ENCODE assay signal across 10 mouse cellular contexts in the genomic region with DNA sequence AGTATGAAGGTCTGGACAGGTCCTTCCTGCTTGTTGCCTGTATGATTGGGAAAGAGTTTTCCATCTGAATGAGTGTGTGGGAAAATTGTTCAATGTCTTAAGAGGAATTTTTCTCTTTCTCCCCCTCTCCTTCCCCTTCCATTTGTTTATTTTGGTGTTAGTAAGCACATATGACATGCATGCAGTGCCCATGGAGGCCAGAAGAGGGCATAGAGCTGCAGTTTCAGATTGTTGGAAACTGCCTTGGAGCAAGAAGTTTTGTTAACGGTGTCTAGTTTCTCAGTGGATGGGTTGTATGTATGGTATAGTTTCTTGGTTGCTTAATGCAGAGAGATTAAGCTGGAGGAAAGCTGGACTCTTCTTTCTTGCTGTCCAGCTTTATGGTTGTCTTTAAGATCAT.
DNase-seq lines count a peak whose midpoint lies in the region; ATAC-seq lines count a peak whose summit lies in the region.
"Had no signal": no experiment of that assay in that cellular context is flagged by ENCODE, and none has a peak within 500 bp of the region (broad histone marks: within the 10 kb centered on the region; RNA-seq: fewer than 3 reads in every experiment).

No protein-coding gene starts in this region.

- H3K27ac ChIP-seq in heart, embryonic 10.5 days = no peak overlapping the region
- H3K27ac ChIP-seq: embryonic facial prominence, embryonic 13.5 days; limb, embryonic 13.5 days had no signal

- 68% methylated on average over 1 of the region's 1 CpGs for WGBS in heart, embryonic 10.5 days

- peak; percentile 83 for DNase-seq in heart, adult 11 months
- DNase-seq in heart, embryonic 10.5 days (ENCODE audit: low spot score) = no peak
- DNase-seq in urinary bladder, postnatal 25 days (ENCODE audit: low spot score) = peak; percentile 36
- DNase-seq in urinary bladder, adult 2 months (ENCODE audit: low spot score) = no peak
- peak; percentile 7 for DNase-seq in embryo, embryonic 11.5 days (ENCODE audit: low read depth, low spot score)
- peak; percentile 79 to 81 for DNase-seq in kidney, postnatal 4 days
- no peak for DNase-seq in yolk sac, embryonic 10.5 days (ENCODE audit: low spot score)

- no peaks in the 10 kb centered on the region for H3K9me3 ChIP-seq in heart, embryonic 10.5 days
- H3K9me3 ChIP-seq: embryonic facial prominence, embryonic 13.5 days; limb, embryonic 13.5 days had no signal

- no peaks in the 10 kb centered on the region for H3K27me3 ChIP-seq in heart, embryonic 10.5 days (ENCODE audit: insufficient read depth, poor library complexity, severe bottlenecking)
- H3K27me3 ChIP-seq: embryonic facial prominence, embryonic 13.5 days; limb, embryonic 13.5 days had no signal

- ATAC-seq in monocyte, adult 5-6 weeks (replicated peaks; ENCODE audit: insufficient number of reproducible peaks, low FRiP score, low TSS enrichment, poor library complexity, severe bottlenecking) = 0 out of 2 replicates have a peak, but pooled peaks have one; percentile 23

- H3K36me3 ChIP-seq in heart, embryonic 10.5 days = no peaks in the 10 kb centered on the region
- H3K36me3 ChIP-seq: embryonic facial prominence, embryonic 13.5 days; limb, embryonic 13.5 days had no signal

- H3K4me1 ChIP-seq in heart, embryonic 10.5 days = peaks cover 21% of the 10 kb centered on the region

- H3K4me3 ChIP-seq in heart, embryonic 10.5 days = no peak overlapping the region
- H3K4me3 ChIP-seq: embryonic facial prominence, embryonic 13.5 days; limb, embryonic 13.5 days had no signal

Comparison
In these comparisons a context has a peak if more than half of its experiments do, and no peak if none do; other contexts are left out.
1. DNase-seq: peak in heart, adult 11 months (single experiment), urinary bladder, postnatal 25 days (single experiment), embryo, embryonic 11.5 days (single experiment) and kidney, postnatal 4 days (2 of 2); none in heart, embryonic 10.5 days (single experiment), urinary bladder, adult 2 months (single experiment) and yolk sac, embryonic 10.5 days (single experiment).